In the genomic region with DNA sequence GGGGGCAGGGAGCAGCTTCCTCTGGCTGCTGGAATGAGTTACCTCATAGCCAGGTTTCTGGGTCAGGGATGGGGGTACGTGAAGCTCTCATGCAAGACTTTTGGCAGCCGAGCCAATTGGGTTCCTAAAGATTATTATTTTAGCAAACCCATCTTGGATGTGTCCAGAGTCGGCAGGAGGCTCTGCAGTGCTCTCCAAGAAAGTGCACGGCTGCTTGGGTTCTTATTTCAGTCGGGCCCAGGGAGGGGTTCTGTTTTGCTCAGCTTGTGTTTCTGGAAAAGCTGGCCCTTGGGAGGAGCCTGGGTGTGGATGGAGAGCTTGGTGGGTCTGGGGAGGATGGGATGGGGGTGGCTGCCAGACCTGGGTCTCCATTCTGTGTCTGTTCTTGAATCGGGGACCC, we compare ENCODE assay signal across 17 mouse cellular contexts.
DNase-seq lines count a peak whose midpoint lies in the region; TF ChIP-seq lines count a peak whose summit lies in the region.
"Had no signal": no experiment of that assay in that cellular context is flagged by ENCODE, and none has a peak within 500 bp of the region (broad histone marks: within the 10 kb centered on the region; RNA-seq: fewer than 3 reads in every experiment).

No protein-coding gene starts in this region.

- no peak overlapping the region for H3K4me3 ChIP-seq in embryonic fibroblast, embryonic 13.5 days (ENCODE audit: insufficient read depth, low read length)
- H3K4me3 ChIP-seq: forebrain, embryonic 12.5 days; intestine, embryonic 15.5 days; limb, embryonic 13.5 days; neural tube, embryonic 12.5 days had no signal

- TF ChIP-seq CTCF in embryonic fibroblast, embryonic 13.5 days (IDR thresholded peaks at IDR 0.05; ENCODE audit: borderline replicate concordance, insufficient read depth, low read length) = no peak

- peak; percentile 57 to 58 for DNase-seq in heart, adult 9 months (ENCODE audit: low spot score in 2 of 2)
- DNase-seq in heart, postnatal 36 days = no peak
- DNase-seq in adipocyte (ENCODE audit: low spot score) = peak; percentile 18
- DNase-seq in skeletal muscle tissue, adult 2 months (ENCODE audit: low read depth, low spot score) = peak; percentile 68
- DNase-seq in thymus, postnatal 10 days (ENCODE audit: low spot score in 2 of 2) = no peak
- DNase-seq in adrenal gland, adult 18-20 months (ENCODE audit: low spot score in 2 of 2) = no peak
- no peak for DNase-seq in thymus, postnatal 36 days
- DNase-seq: adrenal gland, postnatal 10 days; cerebellum, adult 9-10 months; spleen, adult 18-20 months had no signal

- H3K4me1 ChIP-seq in embryonic fibroblast, embryonic 13.5 days (ENCODE audit: control insufficient read depth, insufficient read depth, low read length) = peaks cover 23% of the 10 kb centered on the region

- intact Hi-C loops in heart, postnatal 36 days (cut with DNase I) = no loop called here

- H3K27ac ChIP-seq in embryonic fibroblast, embryonic 13.5 days (ENCODE audit: insufficient read depth, low read length) = peak overlapping the region; percentile 95
- H3K27ac ChIP-seq: hindbrain, embryonic 14.5 days; intestine, embryonic 15.5 days; limb, embryonic 13.5 days; liver, embryonic 14.5 days; neural tube, embryonic 12.5 days had no signal

- TF ChIP-seq POLR2A in embryonic fibroblast, embryonic 13.5 days (IDR thresholded peaks at IDR 0.05; ENCODE audit: low read depth, low read length) = no peak

Comparison
In these comparisons a context has a peak if more than half of its experiments do, and no peak if none do; other contexts are left out.
1. DNase-seq: peak in heart, adult 9 months (2 of 2), adipocyte (single experiment) and skeletal muscle tissue, adult 2 months (single experiment); none in heart, postnatal 36 days (0 of 2), thymus, postnatal 10 days (0 of 2), adrenal gland, adult 18-20 months (0 of 2) and thymus, postnatal 36 days (0 of 2).